Mouse (Mus musculus) heart, embryonic 15.5 days (tissue): ENCODE data around the gene Wiz. TPM values are rescaled to one million over a fixed set of nuclear protein-coding genes. Genes with fewer than 3 reads are reported as not detected.

Experiments
- ATAC-seq: fragments of 200-750 bp; cut with Nextera tagmentation; replicated peaks from 2 replicates; pipeline ENCODE4 v1.8.0; 2017; ENCODE audit warnings: low read depth, moderate TSS enrichment; ENCODE audit not compliant: insufficient number of reproducible peaks, insufficient read depth, low FRiP score
- H3K27ac ChIP-seq: fragments of 300-500 bp; sonication (generic); 2 replicates; pipeline ENCODE4 v1.5.1; 2015; ENCODE audit warnings: mild to moderate bottlenecking, inconsistent platforms
- H3K27me3 ChIP-seq: fragments of 300-500 bp; sonication (generic); 2 replicates; pipeline ENCODE4 v1.6.1; 2015; ENCODE audit warnings: inconsistent platforms
- H3K36me3 ChIP-seq: fragments of 300-500 bp; sonication (generic); 2 replicates; pipeline ENCODE4 v1.6.1; 2015; ENCODE audit warnings: mild to moderate bottlenecking, inconsistent platforms
- H3K4me1 ChIP-seq: fragments of 300-500 bp; sonication (generic); replicated peaks from 2 replicates; pipeline ENCODE4 v1.6.1; 2015; ENCODE audit warnings: inconsistent platforms
- H3K4me2 ChIP-seq: fragments of 300-500 bp; sonication (generic); 2 replicates; pipeline ENCODE4 v1.6.1; 2015; ENCODE audit warnings: inconsistent platforms, mild to moderate bottlenecking, moderate library complexity
- H3K4me3 ChIP-seq: fragments of 300-500 bp; sonication (generic); 2 replicates; pipeline ENCODE4 v1.5.1; 2015; ENCODE audit warnings: mild to moderate bottlenecking, inconsistent platforms
- H3K9ac ChIP-seq: fragments of 300-500 bp; sonication (generic); 2 replicates; pipeline ENCODE4 v1.6.1; 2015; ENCODE audit warnings: mild to moderate bottlenecking, inconsistent platforms
- H3K9me3 ChIP-seq: fragments of 300-500 bp; sonication (generic); replicated peaks from 2 replicates; pipeline ENCODE4 v1.6.1; 2016; ENCODE audit warnings: inconsistent platforms
- WGBS: fragments of 180-500 bp; shearing (Covaris S2); methylation state at CpG from one replicate; pipeline ENCODE4 v1.1.7; 2015; ENCODE audit warnings: mixed read lengths; 5-methylcytosine and 5-hydroxymethylcytosine counted together
- microRNA-seq: library from miRNA; unstranded; fragments of <30 nt; microRNA quantifications from one replicate; pipeline ENCODE4, GENCODE M21; 2016
- polyA plus RNA-seq: library from polyadenylated mRNA; unstranded; fragments of >200 nt; fragmentation: Nextera tagmentation; extraction: Ambion mirVana; gene quantifications from 2 replicates; pipeline ENCODE4 v1.2.1, GENCODE M21; 2015

Gene Wiz
- polyA plus RNA-seq, 1 experiment from 2014 or later, result 13.1 TPM

- peaks cover 27% of the 10 kb centered on the region for H3K36me3 ChIP-seq
- peak within 1 kb of the TSS; percentile 95 for H3K4me3 ChIP-seq
- under 1% methylated on average over 83 of the region's 83 CpGs for WGBS
- peaks cover 26% of the 10 kb centered on the region for H3K4me1 ChIP-seq
- peak within 1 kb of the TSS; percentile 88 for H3K4me2 ChIP-seq
- no peaks in the 10 kb centered on the region for H3K27me3 ChIP-seq
- peak within 1 kb of the TSS; percentile 99 for H3K27ac ChIP-seq
- H3K9ac ChIP-seq, result peak within 1 kb of the TSS; percentile 92
- peak; percentile 96 for ATAC-seq
- H3K9me3 ChIP-seq, result no peaks in the 10 kb centered on the region
Observed at GRCm38 (mm10) chr17:32320597-32321389, 68.4 kb downstream of the Wiz start, which contains the start of gene Akap8. TSS of gene Akap8 (minus strand) at chr17:32321238.

- Histone ChIP-seq H3K27ac (peak overlapping the region; percentile 99), H3K9me3 (no peaks in the 10 kb centered on the region), H3K4me3 (peak overlapping the region; percentile 95), H3K4me2 (peak overlapping the region; percentile 87), H3K36me3 (peaks cover 32% of the 10 kb centered on the region), H3K27me3 (no peaks in the 10 kb centered on the region), H3K9ac (peak overlapping the region; percentile 92), H3K4me1 (peaks cover 26% of the 10 kb centered on the region)
- no peak for ATAC-seq
- 0% methylated on average over 7 of the region's 7 CpGs for WGBS
Observed at GRCm38 (mm10) chr17:32319950-32320349, 69.3 kb downstream of the Wiz start.

GRCm38 (mm10) chr17:32317708-32318107 lies 71.5 kb downstream of the Wiz start:
- 83% methylated on average over 3 of the region's 3 CpGs for WGBS
- no peaks in the 10 kb centered on the region for H3K27me3 ChIP-seq
- H3K27ac ChIP-seq, result no peak overlapping the region
- H3K9ac ChIP-seq, result no peak overlapping the region
- no peak for ATAC-seq
- peaks cover 54% of the 10 kb centered on the region for H3K36me3 ChIP-seq
- H3K4me3 ChIP-seq, result no peak overlapping the region
- no peaks in the 10 kb centered on the region for H3K9me3 ChIP-seq
- H3K4me2 ChIP-seq, result no peak overlapping the region
- peaks cover 23% of the 10 kb centered on the region for H3K4me1 ChIP-seq

GRCm38 (mm10) chr17:32317032-32317431 lies 72.2 kb downstream of the Wiz start:
- Histone ChIP-seq H3K36me3 (peaks cover 61% of the 10 kb centered on the region), H3K9ac (no peak overlapping the region), H3K4me2 (no peak overlapping the region), H3K27me3 (no peaks in the 10 kb centered on the region), H3K27ac (no peak overlapping the region), H3K9me3 (no peaks in the 10 kb centered on the region), H3K4me1 (peaks cover 20% of the 10 kb centered on the region), H3K4me3 (no peak overlapping the region)
- 95% methylated on average over 8 of the region's 8 CpGs for WGBS
- ATAC-seq, result no peak

- ATAC-seq, result no peak
- no peak overlapping the region for H3K4me2 ChIP-seq
- 90% methylated on average over 5 of the region's 5 CpGs for WGBS
- no peak overlapping the region for H3K4me3 ChIP-seq
- no peak overlapping the region for H3K27ac ChIP-seq
- H3K4me1 ChIP-seq, result peaks cover 16% of the 10 kb centered on the region
- peaks cover 75% of the 10 kb centered on the region for H3K36me3 ChIP-seq
- no peaks in the 10 kb centered on the region for H3K9me3 ChIP-seq
- no peaks in the 10 kb centered on the region for H3K27me3 ChIP-seq
- no peak overlapping the region for H3K9ac ChIP-seq
Observed at GRCm38 (mm10) chr17:32315560-32315959, 73.7 kb downstream of the Wiz start.

- Histone ChIP-seq H3K27ac (no peak overlapping the region), H3K9me3 (no peaks in the 10 kb centered on the region), H3K4me3 (no peak overlapping the region), H3K36me3 (peaks cover 92% of the 10 kb centered on the region), H3K9ac (no peak overlapping the region), H3K4me1 (peaks cover 6% of the 10 kb centered on the region), H3K27me3 (no peaks in the 10 kb centered on the region), H3K4me2 (no peak overlapping the region)
- no peak for ATAC-seq
- WGBS, result 66% methylated on average over 5 of the region's 5 CpGs
Observed at GRCm38 (mm10) chr17:32313892-32314291, 75.3 kb downstream of the Wiz start.

- no peak overlapping the region for H3K4me3 ChIP-seq
- 95% methylated on average over 8 of the region's 8 CpGs for WGBS
- H3K27me3 ChIP-seq, result no peaks in the 10 kb centered on the region
- no peak overlapping the region for H3K9ac ChIP-seq
- peaks cover 99% of the 10 kb centered on the region for H3K36me3 ChIP-seq
- ATAC-seq, result no peak
- no peak overlapping the region for H3K4me2 ChIP-seq
- H3K4me1 ChIP-seq, result no peaks in the 10 kb centered on the region
- no peak overlapping the region for H3K27ac ChIP-seq
- H3K9me3 ChIP-seq, result no peaks in the 10 kb centered on the region
Observed at GRCm38 (mm10) chr17:32312801-32313200, 76.4 kb downstream of the Wiz start.

GRCm38 (mm10) chr17:32307963-32308362 lies 81.3 kb downstream of the Wiz start:
- no peaks in the 10 kb centered on the region for H3K4me1 ChIP-seq
- no peak overlapping the region for H3K4me3 ChIP-seq
- H3K9me3 ChIP-seq, result no peaks in the 10 kb centered on the region
- 90% methylated on average over 4 of the region's 4 CpGs for WGBS
- no peak overlapping the region for H3K9ac ChIP-seq
- H3K27me3 ChIP-seq, result no peaks in the 10 kb centered on the region
- H3K4me2 ChIP-seq, result no peak overlapping the region
- ATAC-seq, result no peak
- H3K36me3 ChIP-seq, result peaks cover 94% of the 10 kb centered on the region
- no peak overlapping the region for H3K27ac ChIP-seq

Small RNA genes lying within 50 kb of the gene (microRNA-seq; reads per million reads assigned to microRNA genes)
- gene Gm22201, result not detected

Other genes starting within 250 kb of the Wiz start
- gene Notch3, start 222.6 kb downstream of the Wiz start, polyA plus RNA-seq, result 6.4 and 13.0 TPM in 2 replicates
- 0.30 and 0.34 TPM in 2 replicates for gene Ephx3, start 199.9 kb downstream of the Wiz start, polyA plus RNA-seq
- 48.8 and 66.7 TPM in 2 replicates for gene Brd4, start 104.7 kb downstream of the Wiz start, polyA plus RNA-seq
- 64.8 and 74.3 TPM in 2 replicates for gene Akap8, start 68.2 kb downstream of the Wiz start, polyA plus RNA-seq
- 88.1 and 98.5 TPM in 2 replicates for gene Akap8l, start 38.8 kb downstream of the Wiz start, polyA plus RNA-seq
- gene Rasal3, start 14.1 kb upstream of the Wiz start, polyA plus RNA-seq, result 1.9 and 10.0 TPM in 2 replicates
- 0.30 and 2.2 TPM in 2 replicates for gene Pglyrp2, start 34.7 kb upstream of the Wiz start, polyA plus RNA-seq
- 0.49 and 0.58 TPM in 2 replicates for gene Cyp4f39, start 63.3 kb upstream of the Wiz start, polyA plus RNA-seq
- 7.0 and 7.3 TPM in 2 replicates for gene Cyp4f17, start 116.6 kb upstream of the Wiz start, polyA plus RNA-seq
- gene Cyp4f16, start 147.1 kb upstream of the Wiz start, polyA plus RNA-seq, result 15.2 and 18.9 TPM in 2 replicates
- gene Cyp4f37, start 231.9 kb upstream of the Wiz start, polyA plus RNA-seq, result not detected in 2 replicates